Mouse (Mus musculus) CD4-positive naive resting alpha-beta T cell, adult 57 days (primary cell): ENCODE measurements around the gene Cep19. TPM values are rescaled to one million over a fixed set of nuclear protein-coding genes. Genes with fewer than 3 reads are reported as not detected.

ENCODE experiments used
- total RNA-seq: library from RNA; stranded (reverse); gene quantifications from one replicate; pipeline ENCODE4 v1.2.4, GENCODE M21; 2023

Cep19 gene
- total RNA-seq = 9.0 TPM

GRCm38 (mm10) chr16:32099638-32100150 is at the start of gene Cep19, which contains the start of gene Pigx:
Gene Cep19, plus strand, starts transcription at chr16:32099800.
Gene Pigx, minus strand, starts transcription at chr16:32099740.

GRCm38 (mm10) chr16:32078991-32079511 is 20.5 kb upstream of the Cep19 start, which contains the start of gene Pak2:
Gene Pak2, minus strand, starts transcription at chr16:32079342.

Other genes starting within 250 kb of the Cep19 start
- gene Meltf, start 221.0 kb upstream of the Cep19 start, total RNA-seq = not detected
- gene Pigz, start 165.9 kb upstream of the Cep19 start, total RNA-seq = not detected
- 14.2 TPM for gene 0610012G03Rik, start 151.3 kb upstream of the Cep19 start, total RNA-seq
- gene Ncbp2, start 151.3 kb upstream of the Cep19 start, total RNA-seq = 21.2 TPM
- gene Senp5, start 96.5 kb upstream of the Cep19 start, total RNA-seq = 23.4 TPM
- gene Pak2, start 20.5 kb upstream of the Cep19 start, total RNA-seq = 111 TPM
- 65.1 TPM for gene Pigx, start 60 bp upstream of the Cep19 start, total RNA-seq
- 74.2 TPM for gene Nrros, start 65.8 kb downstream of the Cep19 start, total RNA-seq
- not detected for gene Bex6, start 80.0 kb downstream of the Cep19 start, total RNA-seq
- gene Fbxo45, start 147.4 kb downstream of the Cep19 start, total RNA-seq = 7.8 TPM
- gene Wdr53, start 147.4 kb downstream of the Cep19 start, total RNA-seq = 11.4 TPM
- gene Smco1, start 171.7 kb downstream of the Cep19 start, total RNA-seq = 0.68 TPM
- 19.6 TPM for gene Rnf168, start 177.7 kb downstream of the Cep19 start, total RNA-seq
- 75.1 TPM for gene Ubxn7, start 232.5 kb downstream of the Cep19 start, total RNA-seq